Mouse (Mus musculus) adrenal gland, adult 8-10 months (tissue): ENCODE measurements around the gene Sept8. TPM values are rescaled to one million over a fixed set of nuclear protein-coding genes. Genes with fewer than 3 reads are reported as not detected.
"Not testable (repeated sequence)": the region's sequence is repeated elsewhere in the genome, so short reads cannot be mapped to it uniquely, and the experiment has no call there.

ENCODE experiments used
- DNase-seq: peaks from one replicate; pipeline ENCODE4 v3.0.0; 2022
- total RNA-seq, 4 experiments: library from RNA; stranded (reverse); gene quantifications; 2 replicates each; pipeline ENCODE4 v1.2.4; 2022

The Sept8 gene
- total RNA-seq, 4 experiments from 2014 or later = 37.0 to 51.7 (median 42.1) TPM

DNA sequence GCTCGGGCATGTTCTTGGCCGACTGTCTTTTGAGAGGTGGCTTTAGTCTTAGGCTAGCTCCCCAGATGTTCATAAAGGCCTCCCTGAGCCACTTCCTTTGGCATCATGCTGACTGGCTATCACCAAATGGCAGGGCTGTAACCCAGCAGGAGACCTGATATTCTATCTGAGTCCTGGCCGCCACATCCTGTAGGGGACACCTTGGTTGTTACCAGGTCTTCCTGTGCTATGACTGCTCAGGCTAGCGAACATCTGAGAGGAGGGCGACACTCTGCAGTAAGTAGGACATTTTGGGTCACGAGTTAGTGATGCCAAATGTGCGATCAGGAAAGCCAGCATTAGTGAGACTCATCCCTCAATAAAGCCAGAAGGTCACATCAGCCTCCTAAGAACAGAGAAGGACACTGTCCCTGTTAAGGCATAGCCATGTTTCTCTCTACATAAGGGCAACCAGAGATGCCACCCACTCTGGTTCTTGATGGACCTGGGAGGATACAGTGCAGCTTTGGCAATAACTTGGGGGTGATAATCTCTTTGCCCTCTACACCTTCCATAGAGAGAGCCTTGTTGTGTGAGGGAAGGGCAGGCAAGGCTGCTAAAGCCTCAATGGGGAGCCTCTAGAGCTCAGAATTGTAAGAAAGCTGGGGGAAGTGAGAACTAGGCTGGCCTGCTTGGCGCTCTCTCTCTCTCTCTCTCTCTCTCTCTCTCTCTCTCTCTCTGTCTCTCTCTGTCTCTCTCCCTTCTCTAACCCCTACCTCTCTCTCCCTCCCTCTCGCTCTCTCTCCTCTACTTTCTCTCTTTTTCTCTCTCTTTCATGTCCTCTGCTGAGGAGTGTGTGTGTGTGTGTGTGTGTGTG is 9.6 kb downstream of the Sept8 start:
- DNase-seq = no peak

DNA sequence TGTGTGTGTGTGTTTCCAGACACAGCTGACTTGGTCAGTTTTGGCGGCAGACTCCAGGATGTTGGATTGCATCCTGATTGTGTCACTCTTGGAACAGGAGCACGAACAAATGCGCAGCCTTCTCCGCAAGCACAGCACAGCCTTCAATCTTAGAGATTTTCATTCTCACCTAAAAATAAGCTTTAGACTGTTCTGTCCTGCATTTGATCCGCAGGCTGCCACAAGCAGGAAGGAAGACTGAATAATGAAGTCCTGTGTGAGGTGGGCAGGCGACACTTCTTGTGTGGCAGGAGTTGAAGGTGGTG is 10.1 kb downstream of the Sept8 start:
- no peak for DNase-seq

DNA sequence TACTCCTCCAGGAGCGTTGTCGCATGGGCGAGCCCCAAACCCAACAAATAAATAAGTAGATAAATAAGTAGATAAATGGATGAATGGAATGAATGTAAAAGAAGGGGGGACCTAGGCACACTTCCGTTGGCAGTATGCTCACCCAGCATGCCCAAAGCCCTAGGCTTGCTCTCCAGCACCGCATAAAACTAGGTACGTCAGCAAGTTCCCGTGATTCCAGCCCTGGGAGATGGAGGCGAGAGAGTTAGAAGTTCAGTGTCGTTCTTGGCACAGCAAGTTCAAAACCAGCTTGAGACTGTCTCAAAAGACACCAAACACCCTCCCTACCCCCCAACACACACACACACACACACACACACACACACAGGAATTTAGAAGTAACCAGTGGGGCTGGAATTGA is 10.9 kb downstream of the Sept8 start:
- DNase-seq = no peak

DNA sequence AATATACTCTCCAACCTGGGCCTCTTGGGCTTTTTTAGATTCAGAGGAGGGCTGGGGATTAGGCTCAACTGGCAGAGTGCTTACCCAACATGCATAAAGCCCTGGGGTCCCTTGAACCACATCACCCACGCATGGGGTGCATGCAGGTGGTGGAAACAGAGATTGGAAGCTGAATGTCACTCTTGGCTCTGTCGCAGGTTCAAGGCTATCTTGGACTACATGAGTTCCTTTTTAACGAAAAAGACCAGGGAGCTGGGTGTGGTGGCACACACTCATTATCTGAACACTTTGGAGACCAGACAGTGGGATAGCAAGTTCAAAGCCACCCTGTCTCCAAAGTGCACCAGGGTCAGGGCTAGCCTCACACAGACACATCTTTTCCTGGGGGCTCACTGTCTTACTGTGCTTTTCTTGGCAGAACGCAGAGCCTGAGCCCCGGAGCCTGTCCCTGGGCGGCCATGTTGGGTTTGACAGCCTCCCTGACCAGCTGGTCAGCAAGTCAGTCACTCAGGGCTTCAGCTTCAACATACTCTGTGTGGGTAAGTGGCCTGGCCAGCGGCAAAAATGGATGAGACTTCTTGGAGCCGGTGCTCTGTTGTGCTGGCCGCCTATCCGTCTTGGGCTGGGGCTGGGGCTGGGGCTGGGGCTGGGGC is 12.6 kb downstream of the Sept8 start:
- no peak for DNase-seq

DNA sequence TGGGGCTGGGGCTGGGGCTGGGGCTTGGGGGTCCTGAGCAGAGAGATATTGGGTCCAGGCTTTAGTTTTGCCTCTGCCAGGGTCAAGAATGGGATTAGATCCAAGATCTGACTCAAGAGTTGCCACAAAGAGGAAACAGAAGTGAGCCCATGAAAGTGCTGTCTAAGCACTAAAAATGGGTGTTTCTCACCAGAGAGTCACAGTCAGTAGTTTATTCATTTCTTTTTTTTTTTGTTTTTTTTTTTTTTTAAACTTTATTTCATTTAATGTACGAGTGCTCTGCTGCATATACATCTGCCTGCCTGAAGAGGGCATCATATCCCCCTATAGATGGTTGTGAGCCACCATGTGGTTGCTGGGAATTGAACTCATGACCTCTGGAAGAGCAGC is 13.2 kb downstream of the Sept8 start:
- DNase-seq = no peak

DNA sequence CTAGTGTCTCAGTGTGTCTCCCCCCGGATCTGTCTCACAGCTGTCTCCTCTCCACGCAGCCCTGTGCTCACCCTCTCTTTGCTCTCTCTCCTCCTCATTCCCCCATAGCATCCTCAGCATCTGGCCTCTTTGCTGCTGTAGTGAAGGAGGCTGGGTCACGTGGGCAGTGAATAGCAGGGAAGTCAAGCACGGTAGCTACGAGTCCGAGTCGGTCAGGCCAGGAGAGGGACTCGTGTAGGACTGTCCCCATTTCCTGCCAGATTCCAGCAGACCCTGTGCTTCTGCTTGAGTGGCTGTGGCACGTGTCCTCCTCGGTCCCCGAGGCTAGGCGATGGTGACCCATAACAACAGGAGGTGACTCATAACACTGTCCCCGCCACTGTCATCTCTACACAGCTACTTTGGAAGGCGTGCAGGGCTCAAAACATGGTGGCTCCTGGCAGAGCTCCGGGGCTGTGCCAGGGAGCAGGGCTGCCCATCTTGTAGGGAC is 20.0 kb downstream of the Sept8 start:
- no peak for DNase-seq

DNA sequence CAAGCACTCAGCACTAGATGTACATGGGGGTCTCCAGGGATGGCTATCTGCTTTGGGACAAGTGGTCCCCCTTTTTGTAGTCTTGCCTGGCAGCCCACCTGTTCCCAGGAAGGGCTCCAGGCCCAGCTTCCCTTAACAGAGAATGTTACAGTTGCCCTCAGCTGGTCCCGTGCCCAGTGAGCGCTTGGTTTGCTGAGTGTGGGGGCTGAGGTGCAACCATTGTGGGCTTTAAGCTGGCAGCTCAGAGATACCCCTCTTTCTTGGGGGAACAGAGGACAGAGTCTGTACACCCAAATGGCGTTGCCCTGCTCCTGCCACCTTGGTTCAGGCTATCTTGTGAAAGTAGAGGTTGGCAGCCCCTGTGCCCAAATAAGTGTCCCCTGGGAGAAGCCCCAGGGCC is 21.3 kb downstream of the Sept8 start:
- DNase-seq = no peak

DNA sequence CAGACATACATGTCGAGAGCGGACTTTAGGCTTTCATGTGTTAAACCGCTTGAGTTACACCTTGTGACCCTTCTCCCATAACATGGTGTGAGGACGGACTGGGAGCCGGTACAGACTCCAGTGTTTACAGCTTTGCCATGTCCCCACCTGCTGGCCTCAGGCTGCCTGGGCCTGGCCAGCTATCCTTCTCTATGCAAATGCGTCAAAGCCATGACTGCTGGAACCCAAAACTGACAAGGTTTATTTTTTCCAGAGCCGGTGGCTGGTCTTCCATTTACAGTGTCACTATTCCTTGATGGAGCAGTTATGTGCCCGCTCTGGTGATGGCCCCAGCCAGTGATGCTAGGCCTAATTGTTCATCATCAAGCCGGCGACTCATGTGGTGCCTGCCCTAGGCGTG is 22.2 kb downstream of the Sept8 start:
- DNase-seq = no peak

DNA sequence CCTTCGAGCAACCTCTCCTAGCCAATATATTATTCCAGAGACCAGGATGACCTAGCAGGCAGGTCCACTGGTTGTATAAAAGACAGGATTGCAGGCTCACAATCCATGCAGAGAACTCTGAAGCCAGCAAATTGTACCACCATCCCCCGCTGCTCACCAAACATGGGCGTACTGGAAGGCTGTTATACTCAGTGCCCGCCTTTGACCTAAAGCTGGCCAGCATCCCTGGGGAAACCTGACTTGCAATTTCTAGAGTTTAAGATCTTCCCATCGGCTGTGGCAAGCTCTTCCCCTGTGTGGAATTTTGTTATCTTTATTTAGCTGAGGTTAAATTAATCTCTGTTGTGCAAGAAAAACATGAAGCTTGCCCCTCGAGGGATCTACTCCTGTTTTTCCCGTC is 24.0 kb downstream of the Sept8 start:
- DNase-seq = no peak

DNA sequence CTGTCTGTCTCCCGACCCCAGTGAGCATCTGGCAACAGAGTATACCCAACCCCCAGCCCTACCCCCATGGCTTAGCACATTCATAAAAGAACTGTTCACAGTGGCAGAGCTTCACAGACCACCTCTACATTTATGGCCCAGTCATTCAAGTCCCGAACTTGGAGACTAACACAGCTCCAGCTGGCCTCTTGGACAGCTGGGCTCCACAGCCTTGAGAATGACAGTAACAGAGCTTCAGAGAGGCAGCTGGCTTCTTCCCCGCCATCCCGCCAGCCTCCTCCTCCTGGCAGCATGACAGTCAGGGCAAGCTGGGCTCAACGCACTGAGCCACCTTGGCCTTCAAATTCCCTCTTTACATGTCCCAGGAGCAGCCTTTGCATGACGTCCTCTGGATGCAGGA is 27.2 kb downstream of the Sept8 start:
- no peak for DNase-seq

DNA sequence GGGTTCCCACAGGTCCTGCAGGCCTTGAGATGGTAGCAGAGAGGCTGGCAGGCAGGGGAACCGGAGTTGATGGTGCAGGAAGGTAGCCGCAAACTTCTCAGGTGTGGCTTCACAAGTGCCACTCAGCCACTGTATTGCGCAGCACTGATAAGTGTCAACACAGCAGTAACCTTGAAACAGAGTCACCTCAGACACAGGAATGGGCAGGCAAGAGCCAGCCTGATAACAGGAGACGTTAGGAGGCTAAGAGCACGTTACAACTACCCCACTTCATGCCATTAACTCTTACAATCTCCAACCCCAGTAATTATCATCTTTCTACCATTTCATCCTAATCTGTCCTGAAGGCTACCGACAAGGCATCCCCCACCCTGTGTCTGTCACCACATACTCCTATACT is 28.5 kb downstream of the Sept8 start:
- DNase-seq = no peak

DNA sequence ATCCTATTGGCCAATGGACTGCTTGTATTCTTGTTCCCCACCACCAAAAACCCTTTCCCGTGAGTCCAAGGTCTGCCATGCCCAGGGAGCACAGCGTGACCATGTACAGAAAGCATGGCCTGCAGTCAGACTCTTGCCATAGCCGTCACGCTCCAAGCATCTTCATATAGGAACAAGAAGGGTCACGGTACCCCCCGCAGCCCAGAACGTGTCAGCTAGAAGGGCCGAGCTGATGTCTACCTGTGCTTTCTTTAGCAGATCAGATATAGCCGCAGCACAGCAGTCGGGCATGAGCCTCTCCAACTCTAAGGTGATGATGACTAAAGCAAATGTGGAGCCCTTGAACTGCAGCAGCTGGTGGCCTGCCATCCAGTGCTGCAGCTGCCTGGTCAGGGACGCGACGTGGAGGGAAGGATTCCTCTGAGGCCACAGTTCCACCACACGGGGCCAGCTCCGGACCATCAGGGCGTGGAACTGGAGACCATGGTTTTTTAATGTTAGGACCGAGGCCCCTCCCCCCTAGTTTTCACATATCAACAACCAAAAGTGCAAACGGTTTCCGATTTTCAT is 29.1 kb downstream of the Sept8 start:
- DNase-seq = no peak

DNA sequence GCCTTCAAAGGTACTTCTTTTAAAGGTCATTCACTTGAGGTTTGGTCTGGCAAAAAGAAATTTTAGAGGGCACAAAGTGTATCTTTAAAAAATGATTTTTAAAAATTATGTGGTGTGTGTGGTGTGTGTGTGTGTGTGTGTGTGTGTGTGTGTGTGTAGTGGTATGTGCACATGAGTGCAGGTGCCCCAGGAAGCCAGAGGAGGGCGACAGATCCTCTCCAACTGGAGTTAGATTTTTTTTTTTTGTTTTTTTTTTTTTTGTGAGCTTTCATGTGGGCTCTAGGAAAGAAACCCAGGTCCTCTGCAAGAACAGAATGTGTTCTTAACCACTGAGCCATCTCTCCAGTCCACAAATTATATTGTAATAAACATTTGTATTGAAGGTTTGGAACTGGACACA is 31.7 kb downstream of the Sept8 start:
- no peak for DNase-seq

DNA sequence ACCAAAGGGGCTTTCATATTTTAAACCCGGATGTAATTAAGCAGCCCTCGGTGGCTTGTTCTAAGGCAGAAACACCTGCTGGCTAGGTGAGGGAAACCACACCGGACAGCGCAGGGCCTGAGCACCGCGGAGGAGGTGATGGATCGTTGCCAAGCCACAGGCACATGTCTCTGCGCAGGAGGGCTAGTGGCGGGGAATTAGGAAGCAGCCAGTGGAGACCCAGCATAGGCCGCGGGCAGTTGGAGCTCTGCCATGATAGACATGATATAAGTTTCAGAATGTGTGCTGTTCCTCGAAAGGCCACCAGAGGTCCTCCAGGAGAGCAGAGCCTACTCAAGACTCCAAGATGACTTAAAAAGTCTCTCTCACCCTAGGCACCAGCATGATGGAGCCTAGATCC is 32.7 kb downstream of the Sept8 start:
- DNase-seq = no peak

DNA sequence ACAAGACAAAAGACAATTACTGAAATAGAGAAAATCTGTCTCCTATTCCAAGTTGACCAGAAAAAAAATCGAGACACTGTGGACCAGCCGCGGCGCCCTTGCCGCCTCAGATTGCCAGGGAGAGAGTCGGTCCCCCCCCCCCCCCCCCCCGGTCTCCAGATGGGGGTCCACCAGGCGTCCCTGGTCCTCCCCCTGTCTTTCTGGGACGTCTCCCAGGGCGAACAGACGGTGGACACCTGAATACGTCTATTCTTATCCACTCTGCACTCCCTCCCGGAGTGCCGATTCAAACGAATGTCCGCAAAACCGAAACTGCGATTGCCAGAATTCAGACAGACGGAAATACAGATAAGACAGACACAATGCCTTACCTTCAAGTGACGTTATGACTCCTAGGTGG is 37.5 kb downstream of the Sept8 start:
- DNase-seq = not testable (repeated sequence)

DNA sequence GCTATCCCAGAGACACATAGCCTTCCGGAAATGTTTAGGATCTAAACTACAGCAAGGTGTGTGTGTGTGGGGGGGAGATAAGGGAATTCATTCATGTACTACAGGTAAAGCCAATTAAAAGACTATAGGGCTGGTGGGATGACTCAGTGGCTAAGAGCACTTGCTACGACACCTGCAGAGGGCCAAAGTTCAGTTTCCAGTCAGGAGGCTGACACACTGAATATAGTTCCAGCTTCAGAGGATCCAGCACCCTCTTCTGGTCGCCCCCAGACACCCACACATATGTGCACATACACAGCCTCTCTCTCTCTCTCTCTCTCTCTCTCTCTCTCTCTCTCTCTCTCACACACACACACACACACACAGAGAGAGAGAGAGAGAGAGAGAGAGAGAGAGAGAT is 38.9 kb downstream of the Sept8 start:
- not testable (repeated sequence) for DNase-seq

DNA sequence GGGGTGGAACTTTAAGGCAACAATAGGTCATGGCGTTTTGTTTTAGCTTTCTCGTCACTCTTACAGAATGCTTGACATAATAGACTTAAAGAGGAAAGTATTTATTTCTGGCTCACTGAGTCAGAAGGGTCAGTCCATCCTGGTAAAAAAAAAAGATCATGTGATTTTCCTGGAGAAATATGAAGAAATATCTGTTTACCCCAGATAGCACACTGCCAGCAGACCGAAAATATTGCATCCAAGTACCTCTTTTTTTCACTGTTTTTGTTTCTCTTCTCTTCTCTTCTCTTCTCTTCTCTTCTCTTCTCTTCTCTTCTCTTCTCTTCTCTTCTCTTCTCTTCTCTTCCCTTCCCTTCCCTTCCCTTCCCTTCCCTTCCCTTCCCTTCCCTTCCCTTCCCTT is 40.9 kb downstream of the Sept8 start:
- not testable (repeated sequence) for DNase-seq

DNA sequence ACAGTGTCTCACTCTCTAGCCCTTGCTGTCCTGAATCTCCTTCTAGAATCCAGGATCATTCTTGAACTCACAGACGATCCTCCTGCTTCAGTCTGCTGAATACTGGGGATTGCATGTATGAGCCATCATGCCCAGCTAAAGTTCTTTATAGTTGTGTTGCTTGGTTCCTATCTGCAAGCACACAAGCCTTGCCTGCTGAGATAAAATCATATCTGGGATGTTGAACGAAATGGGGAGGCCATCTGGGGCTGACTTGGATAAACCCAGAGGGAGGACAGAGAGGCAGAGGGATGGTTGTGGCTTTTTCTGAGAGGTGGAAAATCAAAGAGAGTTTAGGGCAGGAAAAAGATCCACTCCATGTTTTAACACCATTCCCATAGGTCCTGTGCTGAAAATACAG is 42.9 kb downstream of the Sept8 start:
- no peak for DNase-seq

DNA sequence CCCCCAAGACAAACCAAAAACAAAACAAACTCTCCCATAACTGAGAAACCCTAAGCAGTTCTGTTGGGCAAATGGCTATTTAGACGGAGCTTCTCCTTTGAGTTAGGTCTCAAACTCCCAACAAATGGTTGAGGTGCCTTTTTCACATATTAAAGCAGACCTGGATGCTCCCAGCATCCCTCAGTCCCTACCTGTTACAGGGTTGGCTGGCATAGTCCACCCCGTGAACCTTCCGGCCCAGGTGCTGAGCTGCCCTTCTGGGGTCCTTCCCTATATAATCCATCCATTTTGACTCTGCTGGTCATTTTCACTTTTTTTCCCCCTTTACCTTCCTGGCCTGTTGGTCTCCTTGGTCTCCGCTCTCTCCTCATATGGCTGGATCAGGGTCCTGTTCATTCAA is 47.6 kb downstream of the Sept8 start:
- no peak for DNase-seq

DNA sequence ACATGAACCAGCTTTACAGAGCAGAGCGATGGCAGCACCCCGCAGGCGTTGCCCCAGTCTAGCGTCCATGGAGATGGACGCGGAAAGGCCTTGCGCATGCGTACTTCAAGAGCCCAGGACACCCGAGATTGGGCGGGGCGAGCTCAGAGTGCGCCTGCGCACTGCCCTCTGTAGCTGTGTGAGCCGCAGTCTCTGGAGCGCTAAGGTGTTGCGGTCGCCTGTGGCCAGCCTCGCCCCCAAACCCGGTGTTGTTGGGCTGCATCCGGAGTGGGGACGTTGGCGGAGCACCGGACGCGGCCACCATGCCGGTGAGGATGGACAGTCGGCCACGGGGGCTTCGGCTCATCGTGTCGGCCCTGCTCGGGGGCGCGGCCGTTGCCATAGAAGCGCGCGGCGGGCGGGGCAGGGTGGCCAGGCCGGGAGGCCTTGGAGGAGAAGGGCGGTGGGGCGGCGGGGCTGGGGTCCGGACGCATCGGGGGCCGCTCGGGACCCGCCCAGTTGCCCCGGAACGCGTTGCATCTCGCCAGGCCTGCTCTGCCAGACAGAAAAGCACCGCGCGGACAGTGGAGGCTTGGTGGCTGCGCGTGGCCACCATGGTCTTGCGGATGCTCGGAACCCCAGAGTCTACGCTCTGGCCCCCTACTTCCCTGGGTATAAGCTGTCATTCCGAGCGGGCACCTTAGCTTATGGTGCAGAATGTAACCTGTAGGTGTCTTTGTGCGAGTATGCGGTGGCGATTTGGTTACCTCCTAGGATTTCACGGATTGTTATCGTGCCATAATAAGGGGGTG is 48.4 kb downstream of the Sept8 start, which contains the start of gene Kif3a:
Kif3a (plus strand) TSS at position 156 of the 791 bp plus-strand sequence.
- peak; percentile 94 for DNase-seq

DNA sequence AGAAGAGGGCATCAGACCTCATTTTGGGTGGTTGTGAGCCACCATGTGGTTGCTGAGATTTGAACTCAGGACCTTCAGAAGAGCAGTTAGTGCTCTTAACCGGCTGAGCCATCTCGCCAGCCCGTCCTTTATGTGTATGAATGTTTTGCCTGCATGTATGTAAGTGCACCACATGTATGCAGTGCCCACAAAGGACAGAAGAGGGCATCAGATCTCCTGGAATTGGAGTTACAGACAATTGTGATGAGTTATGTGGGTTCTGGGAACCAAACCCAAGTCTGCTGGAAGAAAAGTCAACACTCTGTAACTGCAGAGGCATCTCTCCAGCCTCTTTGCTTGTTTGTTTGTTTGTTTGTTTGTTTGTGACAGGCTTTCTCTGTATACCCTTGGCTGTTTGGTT is 61.5 kb downstream of the Sept8 start:
- no peak for DNase-seq

DNA sequence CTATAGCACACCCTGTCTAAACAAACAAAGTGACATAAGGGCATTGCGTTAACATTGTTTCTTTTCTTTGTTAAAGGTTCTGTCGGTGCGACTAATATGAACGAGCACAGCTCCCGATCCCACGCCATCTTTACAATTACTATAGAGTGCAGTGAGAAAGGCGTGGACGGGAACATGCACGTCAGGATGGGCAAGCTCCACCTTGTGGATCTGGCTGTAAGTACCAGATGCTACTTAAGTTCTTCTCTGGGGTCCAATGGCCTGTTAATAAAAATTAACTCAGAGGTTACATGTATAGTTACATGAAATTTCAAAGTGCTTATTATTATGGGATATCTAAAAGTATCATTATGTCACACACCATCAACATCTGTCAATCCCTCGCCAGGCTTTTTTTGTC is 64.1 kb downstream of the Sept8 start:
- no peak for DNase-seq

DNA sequence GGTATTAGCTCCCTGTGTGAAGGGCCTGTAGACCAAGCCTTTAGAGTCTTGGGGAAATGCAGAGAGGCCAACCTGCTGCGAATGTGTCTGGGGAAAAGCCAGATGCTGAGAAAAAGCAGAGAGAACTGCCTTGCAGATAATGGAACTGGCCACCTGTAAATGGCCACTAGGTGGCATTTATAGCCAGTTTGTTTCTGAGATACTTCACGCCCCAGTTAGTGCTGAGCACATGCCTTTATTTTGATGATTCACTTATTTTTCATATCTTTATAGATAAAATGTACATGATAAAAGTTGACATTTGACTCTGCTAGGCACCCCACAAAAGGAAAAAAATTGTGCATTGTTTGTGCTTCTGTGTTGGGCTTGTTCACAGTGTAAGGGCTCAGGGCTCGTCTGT is 65.8 kb downstream of the Sept8 start:
- no peak for DNase-seq
